In the genomic region with DNA sequence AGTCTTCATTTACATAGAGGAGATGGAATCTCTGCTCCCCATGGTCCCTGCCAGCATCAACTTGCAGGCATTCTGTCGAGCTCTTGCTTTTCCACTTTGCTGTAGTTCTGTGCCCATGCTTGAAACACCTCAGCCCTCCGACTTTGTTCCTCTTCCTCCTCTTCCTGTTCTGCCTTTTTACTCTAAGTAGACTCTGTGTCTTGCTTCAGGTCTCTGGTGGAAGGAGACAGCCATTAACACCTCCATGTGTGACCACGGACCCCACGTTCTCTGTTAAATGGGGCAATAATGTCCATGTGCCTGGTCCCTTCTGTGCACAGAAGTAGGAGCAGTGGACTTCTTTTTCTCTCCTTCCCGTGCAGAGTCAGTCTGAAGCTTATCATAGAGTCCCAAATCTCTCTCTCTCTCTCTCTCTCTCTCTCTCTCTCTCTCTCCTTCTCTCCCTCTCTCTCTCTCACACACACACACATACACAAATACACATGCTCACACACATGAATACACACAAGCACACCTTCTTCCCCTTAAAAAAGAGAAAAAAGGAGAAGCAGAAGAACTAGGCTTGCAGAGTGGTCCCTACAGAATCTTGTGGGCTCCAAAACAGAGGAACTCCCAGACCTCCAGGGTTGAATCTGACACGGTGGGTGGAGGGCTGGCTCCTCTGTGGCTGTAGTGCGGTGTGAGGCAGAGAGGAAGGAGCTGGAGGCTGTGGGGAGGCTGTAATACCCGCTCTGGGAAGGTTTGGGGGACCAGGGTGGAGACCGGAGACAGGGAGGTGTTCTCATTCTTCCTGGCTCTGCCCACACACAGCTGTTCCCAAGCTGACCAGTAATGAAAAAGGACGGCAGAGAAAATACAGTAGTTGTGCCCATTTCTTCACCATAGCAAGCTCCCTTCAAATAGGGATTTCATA, we compare ENCODE assay signal across 21 mouse cellular contexts. TPM values are rescaled to one million over a fixed set of nuclear protein-coding genes. Genes with fewer than 3 reads are reported as not detected.
A peak's percentile ranks its signal among the peaks of the same experiment; 100 is the strongest.
DNase-seq lines count a peak whose midpoint lies in the region; ATAC-seq lines count a peak whose summit lies in the region.
"Had no signal": no experiment of that assay in that cellular context is flagged by ENCODE, and none has a peak within 500 bp of the region (broad histone marks: within the 10 kb centered on the region; RNA-seq: fewer than 3 reads in every experiment).

No protein-coding gene starts in this region.

- no peaks in the 10 kb centered on the region for H3K4me1 ChIP-seq in hindbrain, embryonic 11.5 days (replicated peaks; ENCODE audit: control insufficient read depth, insufficient read depth, low read length)
- H3K4me1 ChIP-seq: midbrain, embryonic 15.5 days; neural tube, embryonic 13.5 days had no signal

- peak; percentile 94 for ATAC-seq in granulocyte monocyte progenitor cell, adult 5-6 weeks (replicated peaks; ENCODE audit: poor library complexity, severe bottlenecking)
- ATAC-seq in megakaryocyte, adult 5-6 weeks (ENCODE audit: poor library complexity, severe bottlenecking): peak; percentile 79
- ATAC-seq in cerebellum, adult (ENCODE audit: insufficient number of reproducible peaks, low FRiP score, low TSS enrichment): no peak
- ATAC-seq in hindbrain, embryonic 11.5 days (ENCODE audit: low FRiP score): no peak
- ATAC-seq: forebrain, postnatal 0 days; hindbrain, embryonic 16.5 days; midbrain, embryonic 15.5 days had no signal

- H3K9ac ChIP-seq in hindbrain, embryonic 11.5 days (ENCODE audit: low read depth, low read length): no peak overlapping the region
- H3K9ac ChIP-seq: forebrain, postnatal 0 days; midbrain, embryonic 15.5 days; neural tube, embryonic 13.5 days had no signal

- 72% methylated on average over 10 of the region's 10 CpGs for WGBS in hindbrain, embryonic 11.5 days

- H3K36me3 ChIP-seq in hindbrain, embryonic 11.5 days (ENCODE audit: control insufficient read depth, insufficient read depth, low read length): no peaks in the 10 kb centered on the region
- H3K36me3 ChIP-seq: midbrain, embryonic 15.5 days; neural tube, embryonic 13.5 days had no signal

- H3K27me3 ChIP-seq in hindbrain, embryonic 11.5 days (ENCODE audit: control insufficient read depth, insufficient read depth, low read length): no peaks in the 10 kb centered on the region
- H3K27me3 ChIP-seq: midbrain, embryonic 15.5 days; neural tube, embryonic 13.5 days had no signal

- no peak overlapping the region for H3K27ac ChIP-seq in hindbrain, embryonic 11.5 days (ENCODE audit: low read depth, low read length)
- H3K27ac ChIP-seq: midbrain, embryonic 15.5 days; neural tube, embryonic 13.5 days had no signal

- no peaks in the 10 kb centered on the region for H3K9me3 ChIP-seq in hindbrain, embryonic 11.5 days (ENCODE audit: control insufficient read depth, low read length)
- H3K9me3 ChIP-seq: midbrain, embryonic 15.5 days; neural tube, embryonic 13.5 days had no signal

- no peak overlapping the region for H3K4me2 ChIP-seq in hindbrain, embryonic 11.5 days (replicated peaks; ENCODE audit: low read depth, low read length)
- H3K4me2 ChIP-seq: midbrain, embryonic 15.5 days; neural tube, embryonic 13.5 days had no signal

- H3K4me3 ChIP-seq in hindbrain, embryonic 11.5 days (ENCODE audit: low read depth, low read length): no peak overlapping the region
- H3K4me3 ChIP-seq: midbrain, embryonic 15.5 days; neural tube, embryonic 13.5 days had no signal

- DNase-seq in B cell, adult 2 months: peak; percentile 41 to 43
- DNase-seq in ES-CJ7 (ENCODE audit: low read depth, low spot score): peak; percentile 17
- DNase-seq in hindbrain, embryonic 11.5 days (ENCODE audit: low spot score): no peak
- DNase-seq in frontal cortex, adult 2 months (ENCODE audit: extremely low spot score in 1 of 2, low spot score in 1 of 2): no peak
- no peak for DNase-seq in lung, postnatal 4 days
- DNase-seq: adrenal gland, postnatal 10 days; forebrain, postnatal 0 days; gastrocnemius, postnatal 10 days; kidney, adult 2 months; lung, postnatal 14 days; right cerebral cortex, adult 18-20 months had no signal

RNA-seq across cellular contexts. Expression of gene Zdhhc19, which starts 51.3 kb away (rescaled TPM):
- total RNA-seq in granulocyte monocyte progenitor cell, adult 5-6 weeks (2014; fragmentation: Nextera tagmentation): not detected in 2 replicates
- not detected in 2 replicates for total RNA-seq in granulocyte monocyte progenitor cell, adult 5-6 weeks (2017)
- total RNA-seq in megakaryocyte, adult 5-6 weeks (2015): 0.33 TPM in 1 of 2 replicates, not detected in the other
- total RNA-seq in megakaryocyte, adult 5-6 weeks (2017): not detected in 2 replicates
- polyA plus RNA-seq in hindbrain, embryonic 11.5 days (2014; fragmentation: Nextera tagmentation; extraction: Ambion mirVana): not detected in 2 replicates
- not detected in 2 replicates for polyA plus RNA-seq in frontal cortex, adult 2 months (2012; rRNA removed)
- total RNA-seq: adrenal gland, postnatal 10 days; ES-E14; forebrain, postnatal 0 days; gastrocnemius, postnatal 10 days had no signal
- polyA plus RNA-seq: embryonic facial prominence, embryonic 14.5 days; forebrain, postnatal 0 days; heart, embryonic 14.5 days; hindbrain, embryonic 16.5 days; limb, embryonic 14.5 days; midbrain, embryonic 15.5 days; neural tube, embryonic 13.5 days had no signal

RNA-seq across cellular contexts. Expression of gene Slc51a, which starts 59.7 kb away (rescaled TPM):
- not detected in 2 replicates for total RNA-seq in granulocyte monocyte progenitor cell, adult 5-6 weeks (2014; fragmentation: Nextera tagmentation)
- total RNA-seq in granulocyte monocyte progenitor cell, adult 5-6 weeks (2017): 0.05 and 0.30 TPM in 2 replicates
- not detected in 2 replicates for total RNA-seq in megakaryocyte, adult 5-6 weeks (2015)
- total RNA-seq in megakaryocyte, adult 5-6 weeks (2017): 0.94 TPM in 1 of 2 replicates, not detected in the other
- 0.25 and 0.29 TPM in 2 replicates for polyA plus RNA-seq in hindbrain, embryonic 11.5 days (2014; fragmentation: Nextera tagmentation; extraction: Ambion mirVana)
- polyA plus RNA-seq in frontal cortex, adult 2 months (2012; rRNA removed): 0.04 TPM in 1 of 2 replicates, not detected in the other
- total RNA-seq: adrenal gland, postnatal 10 days; forebrain, postnatal 0 days; gastrocnemius, postnatal 10 days had no signal
- polyA plus RNA-seq: hindbrain, embryonic 16.5 days; neural tube, embryonic 13.5 days had no signal

Comparison
In these comparisons a context has a peak if more than half of its experiments do, and no peak if none do; other contexts are left out.
1. DNase-seq: peak in B cell, adult 2 months (2 of 2) and ES-CJ7 (single experiment); none in hindbrain, embryonic 11.5 days (single experiment), frontal cortex, adult 2 months (0 of 2) and lung, postnatal 4 days (0 of 2).
2. ATAC-seq: peak in granulocyte monocyte progenitor cell, adult 5-6 weeks (single experiment) and megakaryocyte, adult 5-6 weeks (single experiment); none in cerebellum, adult (single experiment) and hindbrain, embryonic 11.5 days (single experiment).